Mouse (Mus musculus): ENCODE data around the gene Hebp1. TPM values are rescaled to one million over a fixed set of nuclear protein-coding genes. Genes with fewer than 3 reads are reported as not detected.
A peak's percentile ranks its signal among the peaks of the same experiment; 100 is the strongest.

The Hebp1 gene
- polyA plus RNA-seq, 1 experiment from 2014 or later, result 59.1 TPM

- H3K4me2 ChIP-seq, result peak overlapping the region; percentile 44
- no peaks in the 10 kb centered on the region; the same call in 1 of the 2 replicates for H3K36me3 ChIP-seq (ENCODE audit: control insufficient read depth, insufficient read depth, low read length)
- WGBS, result 57% methylated on average over 4 of the region's 4 CpGs
- H3K27ac ChIP-seq (ENCODE audit: low read depth, low read length), result peak overlapping the region; percentile 73
- ATAC-seq (replicated peaks; ENCODE audit: low FRiP score) (peak; percentile 84), DNase-seq (ENCODE audit: low spot score) (no peak)
- H3K27me3 ChIP-seq (replicated peaks; ENCODE audit: control insufficient read depth, insufficient read depth, low read length), result no peaks in the 10 kb centered on the region
- peak overlapping the region; percentile 9; the same call in 1 of the 2 replicates for H3K4me3 ChIP-seq (ENCODE audit: low read depth, low read length)
- peaks cover 26% of the 10 kb centered on the region for H3K4me1 ChIP-seq (replicated peaks; ENCODE audit: control insufficient read depth, insufficient read depth, low read length)
- no peaks in the 10 kb centered on the region for H3K9me3 ChIP-seq (ENCODE audit: control insufficient read depth, low read length)
- peak overlapping the region; percentile 17; the same call in 1 of the 2 replicates for H3K9ac ChIP-seq (ENCODE audit: low read depth, low read length)
Observed at GRCm38 (mm10) chr6:135204869-135205268, 7.0 kb upstream of the Hebp1 start.

DNA sequence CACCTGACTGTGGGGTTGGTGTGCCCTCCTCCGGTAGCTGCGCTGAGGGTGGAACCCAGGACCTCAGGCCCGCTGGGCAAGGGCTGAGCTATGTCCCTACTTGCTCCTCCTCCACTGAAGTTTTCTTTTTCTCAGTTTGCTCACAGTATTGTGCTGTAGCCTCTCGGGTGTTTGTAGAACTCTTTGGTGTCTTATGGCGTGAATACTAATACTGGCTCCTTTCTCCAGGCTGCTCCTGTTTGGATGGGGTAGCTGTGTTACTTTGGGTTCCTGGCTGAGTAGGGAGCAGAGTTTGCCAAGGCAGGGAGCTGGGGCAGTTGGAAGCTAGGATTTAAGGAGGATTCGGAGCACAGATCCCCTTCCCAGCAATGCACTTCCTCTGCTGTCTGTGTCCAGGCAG is 5.9 kb upstream of the Hebp1 start:
- no peaks in the 10 kb centered on the region for H3K9me3 ChIP-seq (ENCODE audit: control insufficient read depth, low read length)
- no peaks in the 10 kb centered on the region for H3K27me3 ChIP-seq (replicated peaks; ENCODE audit: control insufficient read depth, insufficient read depth, low read length)
- H3K4me1 ChIP-seq (replicated peaks; ENCODE audit: control insufficient read depth, insufficient read depth, low read length), result peaks cover 28% of the 10 kb centered on the region
- no peaks in the 10 kb centered on the region for H3K36me3 ChIP-seq (ENCODE audit: control insufficient read depth, insufficient read depth, low read length)
- H3K27ac ChIP-seq (ENCODE audit: low read depth, low read length), result peak overlapping the region; percentile 73
- no peak overlapping the region for H3K4me3 ChIP-seq (ENCODE audit: low read depth, low read length)
- H3K9ac ChIP-seq (ENCODE audit: low read depth, low read length), result 0 out of 2 replicates have a peak overlapping the region, but pooled peaks have one; percentile 8
- ATAC-seq (replicated peaks; ENCODE audit: low FRiP score) (no peak), DNase-seq (ENCODE audit: low spot score) (no peak)
- no peak overlapping the region for H3K4me2 ChIP-seq
- 69% methylated on average over 6 of the region's 6 CpGs for WGBS

DNA sequence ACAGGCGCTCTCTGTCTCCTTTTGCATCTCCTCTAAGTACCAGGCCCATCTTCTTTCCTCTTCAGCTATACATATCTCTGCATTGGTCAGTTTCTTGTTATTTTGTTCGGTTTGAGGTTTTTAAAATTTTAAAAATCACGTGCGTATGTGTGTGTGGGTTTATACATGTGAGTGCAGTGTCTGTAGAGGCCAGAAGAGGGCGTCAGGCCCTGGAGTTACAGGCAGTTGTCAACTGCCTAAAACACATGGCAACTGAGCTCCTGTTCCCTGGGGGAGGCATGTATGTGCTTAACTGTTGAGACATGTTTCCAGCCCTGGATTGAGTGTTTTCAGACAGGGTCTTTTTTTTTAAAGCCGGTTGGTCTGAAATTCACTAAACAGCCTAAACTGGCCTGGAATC is 4.8 kb upstream of the Hebp1 start:
- H3K4me1 ChIP-seq (replicated peaks; ENCODE audit: control insufficient read depth, insufficient read depth, low read length), result peaks cover 28% of the 10 kb centered on the region
- H3K27me3 ChIP-seq (replicated peaks; ENCODE audit: control insufficient read depth, insufficient read depth, low read length), result no peaks in the 10 kb centered on the region
- DNase-seq (ENCODE audit: low spot score) (no peak), ATAC-seq (replicated peaks; ENCODE audit: low FRiP score) (no peak)
- no peak overlapping the region for H3K27ac ChIP-seq (ENCODE audit: low read depth, low read length)
- no peak overlapping the region for H3K4me3 ChIP-seq (ENCODE audit: low read depth, low read length)
- no peaks in the 10 kb centered on the region for H3K36me3 ChIP-seq (ENCODE audit: control insufficient read depth, insufficient read depth, low read length)
- H3K9ac ChIP-seq (ENCODE audit: low read depth, low read length), result no peak overlapping the region
- H3K4me2 ChIP-seq, result no peak overlapping the region
- 86% methylated on average over 6 of the region's 6 CpGs for WGBS
- H3K9me3 ChIP-seq (ENCODE audit: control insufficient read depth, low read length), result no peaks in the 10 kb centered on the region

DNA sequence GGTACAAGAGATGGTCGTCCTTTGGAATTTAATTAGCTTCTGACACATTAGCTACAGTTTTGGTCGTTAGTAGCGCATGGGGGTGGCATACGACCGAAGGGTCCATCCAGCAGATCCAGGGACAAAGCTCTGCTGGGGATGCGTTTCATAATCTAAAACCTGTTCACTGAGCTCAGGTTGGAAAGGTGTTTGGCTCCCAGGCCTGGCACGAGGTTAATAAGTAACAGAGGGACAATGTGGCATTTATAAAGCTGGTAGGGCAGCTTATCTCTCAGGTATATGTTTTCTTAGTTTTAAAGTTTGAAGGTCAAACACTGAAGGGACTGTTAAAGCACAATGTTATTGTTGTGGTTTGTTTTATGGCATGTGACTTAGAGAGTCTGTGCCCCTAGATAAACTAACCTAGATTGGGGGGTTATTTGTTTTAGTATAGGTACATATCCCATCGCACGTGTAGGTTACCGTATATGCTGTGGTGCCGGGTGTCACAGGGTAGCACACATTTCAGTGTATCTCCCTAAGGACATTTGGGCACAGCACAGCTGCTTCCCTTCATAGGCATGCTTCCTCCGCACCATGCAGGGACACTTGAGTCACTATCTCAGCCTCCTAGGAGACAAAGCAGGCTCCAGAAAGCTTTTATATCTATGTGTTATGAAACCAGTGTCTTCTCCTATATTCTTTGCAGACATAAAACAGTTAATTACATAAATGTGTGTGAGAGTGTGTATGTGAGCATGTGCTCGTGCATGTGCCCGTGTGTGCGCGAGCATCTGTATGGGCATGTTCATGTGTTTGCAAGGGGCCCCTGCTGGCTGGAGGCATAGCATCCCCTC is 2.5 kb upstream of the Hebp1 start:
- Histone ChIP-seq H3K4me1 (replicated peaks; ENCODE audit: control insufficient read depth, insufficient read depth, low read length) (peaks cover 23% of the 10 kb centered on the region), H3K4me3 (ENCODE audit: low read depth, low read length) (0 out of 2 replicates have a peak overlapping the region, but pooled peaks have one; percentile 75), H3K36me3 (ENCODE audit: control insufficient read depth, insufficient read depth, low read length) (no peaks in the 10 kb centered on the region), H3K4me2 (peak overlapping the region; percentile 82), H3K27ac (ENCODE audit: low read depth, low read length) (0 out of 2 replicates have a peak overlapping the region, but pooled peaks have one; percentile 14), H3K27me3 (replicated peaks; ENCODE audit: control insufficient read depth, insufficient read depth, low read length) (no peaks in the 10 kb centered on the region), H3K9ac (ENCODE audit: low read depth, low read length) (no peak overlapping the region), H3K9me3 (ENCODE audit: control insufficient read depth, low read length) (no peaks in the 10 kb centered on the region)
- ATAC-seq (replicated peaks; ENCODE audit: low FRiP score) (no peak), DNase-seq (ENCODE audit: low spot score) (no peak)
- 82% methylated on average over 16 of the region's 16 CpGs for whole genome bisulfite sequencing

- H3K27ac ChIP-seq (ENCODE audit: low read depth, low read length), result peak overlapping the region; percentile 96
- H3K27me3 ChIP-seq (replicated peaks; ENCODE audit: control insufficient read depth, insufficient read depth, low read length), result no peaks in the 10 kb centered on the region
- no peaks in the 10 kb centered on the region; the same call in 1 of the 2 replicates for H3K36me3 ChIP-seq (ENCODE audit: control insufficient read depth, insufficient read depth, low read length)
- 44% methylated on average over 6 of the region's 6 CpGs for WGBS
- H3K4me3 ChIP-seq (ENCODE audit: low read depth, low read length), result peak overlapping the region; percentile 75
- ATAC-seq (replicated peaks; ENCODE audit: low FRiP score), result no peak
- peaks cover 11% of the 10 kb centered on the region for H3K4me1 ChIP-seq (replicated peaks; ENCODE audit: control insufficient read depth, insufficient read depth, low read length)
- peak overlapping the region; percentile 82 for H3K4me2 ChIP-seq
- peak overlapping the region; percentile 93 for H3K9ac ChIP-seq (ENCODE audit: low read depth, low read length)
- no peak for DNase-seq (ENCODE audit: low spot score)
- H3K9me3 ChIP-seq (ENCODE audit: control insufficient read depth, low read length), result no peaks in the 10 kb centered on the region
Observed at GRCm38 (mm10) chr6:135198726-135199125, 904 bp upstream of the Hebp1 start.

GRCm38 (mm10) chr6:135197446-135197845 is 376 bp downstream of the Hebp1 start:
- ATAC-seq (replicated peaks; ENCODE audit: low FRiP score) (no peak), DNase-seq (ENCODE audit: low spot score) (no peak)
- H3K9me3 ChIP-seq (ENCODE audit: control insufficient read depth, low read length), result no peaks in the 10 kb centered on the region
- H3K4me1 ChIP-seq (replicated peaks; ENCODE audit: control insufficient read depth, insufficient read depth, low read length), result peaks cover 9% of the 10 kb centered on the region
- WGBS, result 16% methylated on average over 7 of the region's 7 CpGs
- H3K4me3 ChIP-seq (ENCODE audit: low read depth, low read length), result peak overlapping the region; percentile 75
- H3K27ac ChIP-seq (ENCODE audit: low read depth, low read length), result peak overlapping the region; percentile 96
- no peaks in the 10 kb centered on the region for H3K27me3 ChIP-seq (replicated peaks; ENCODE audit: control insufficient read depth, insufficient read depth, low read length)
- peak overlapping the region; percentile 93 for H3K9ac ChIP-seq (ENCODE audit: low read depth, low read length)
- H3K4me2 ChIP-seq, result peak overlapping the region; percentile 82
- H3K36me3 ChIP-seq (ENCODE audit: control insufficient read depth, insufficient read depth, low read length), result no peaks in the 10 kb centered on the region; the same call in 1 of the 2 replicates

- no peak for DNase-seq (ENCODE audit: low spot score)
- H3K4me1 ChIP-seq (replicated peaks; ENCODE audit: control insufficient read depth, insufficient read depth, low read length), result peaks cover 9% of the 10 kb centered on the region
Observed at GRCm38 (mm10) chr6:135196707-135197106, 1.1 kb downstream of the Hebp1 start.

DNA sequence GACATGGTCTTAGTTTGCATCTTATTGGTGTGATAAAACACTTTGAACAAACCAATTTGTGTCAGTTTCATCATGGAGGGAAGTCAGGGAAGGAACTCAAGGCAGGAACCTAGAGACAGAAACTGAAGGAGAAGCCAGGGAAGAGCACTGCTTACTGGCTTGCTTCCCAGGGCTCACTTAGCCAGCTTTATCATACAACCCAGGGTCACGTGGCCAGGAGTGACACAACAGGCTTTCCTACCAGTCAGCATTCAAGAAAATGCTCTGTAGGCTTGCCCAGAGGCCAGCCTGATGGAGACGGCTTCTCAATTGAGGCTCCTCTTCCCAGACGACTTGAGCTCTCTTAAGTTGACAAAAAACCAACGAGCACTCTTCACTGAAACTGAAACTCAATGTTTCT is 2.9 kb downstream of the Hebp1 start:
- ATAC-seq (replicated peaks; ENCODE audit: low FRiP score) (no peak), DNase-seq (ENCODE audit: low spot score) (no peak)
- no peaks in the 10 kb centered on the region for H3K27me3 ChIP-seq (replicated peaks; ENCODE audit: control insufficient read depth, insufficient read depth, low read length)
- H3K9ac ChIP-seq (ENCODE audit: low read depth, low read length), result no peak overlapping the region
- H3K4me1 ChIP-seq (replicated peaks; ENCODE audit: control insufficient read depth, insufficient read depth, low read length), result peaks cover 8% of the 10 kb centered on the region
- WGBS, result 74% methylated on average over 4 of the region's 4 CpGs
- H3K9me3 ChIP-seq (ENCODE audit: control insufficient read depth, low read length), result no peaks in the 10 kb centered on the region
- peak overlapping the region; percentile 82; the same call in 1 of the 2 replicates for H3K4me2 ChIP-seq
- H3K27ac ChIP-seq (ENCODE audit: low read depth, low read length), result no peak overlapping the region
- no peak overlapping the region for H3K4me3 ChIP-seq (ENCODE audit: low read depth, low read length)
- H3K36me3 ChIP-seq (ENCODE audit: control insufficient read depth, insufficient read depth, low read length), result no peaks in the 10 kb centered on the region; the same call in 1 of the 2 replicates

More at GRCm38 (mm10) chr6:135196707-135197106, 1.1 kb downstream of the Hebp1 start:
- Histone ChIP-seq H3K4me2 (peak overlapping the region; percentile 82), H3K4me3 (ENCODE audit: low read depth, low read length) (peak overlapping the region; percentile 75), H3K9me3 (ENCODE audit: control insufficient read depth, low read length) (no peaks in the 10 kb centered on the region), H3K27me3 (replicated peaks; ENCODE audit: control insufficient read depth, insufficient read depth, low read length) (no peaks in the 10 kb centered on the region), H3K36me3 (ENCODE audit: control insufficient read depth, insufficient read depth, low read length) (no peaks in the 10 kb centered on the region; the same call in 1 of the 2 replicates), H3K27ac (ENCODE audit: low read depth, low read length) (peak overlapping the region; percentile 96), H3K9ac (ENCODE audit: low read depth, low read length) (peak overlapping the region; percentile 93)
- peak; percentile 83 for ATAC-seq (replicated peaks; ENCODE audit: low FRiP score)
- WGBS, result 24% methylated on average over 8 of the region's 8 CpGs

Measured in liver, embryonic 11.5 days (tissue).